Mouse (Mus musculus) lung, postnatal 0 days (tissue): Measurements from ENCODE around the gene Slain2. TPM values are rescaled to one million over a fixed set of nuclear protein-coding genes. Genes with fewer than 3 reads are reported as not detected.

ENCODE experiments used
- ATAC-seq: fragments of 200-750 bp; cut with Nextera tagmentation; 2 replicates; pipeline ENCODE4 v1.8.0; 2017; ENCODE audit warnings: moderate library complexity
- DNase-seq: peaks from one replicate; pipeline ENCODE4 v3.0.0-alpha.2; 2016; ENCODE audit warnings: low spot score
- H3K27ac ChIP-seq: fragments of 300-500 bp; sonication (generic); 2 replicates; pipeline ENCODE4 v1.5.1; 2014; ENCODE audit warnings: antibody characterized with exemption, mild to moderate bottlenecking, low read length, mixed read lengths
- H3K27me3 ChIP-seq: fragments of 300-500 bp; sonication (generic); replicated peaks from 2 replicates; pipeline ENCODE4 v1.6.1; 2014; ENCODE audit warnings: low read length, mixed read lengths; ENCODE audit not compliant: insufficient read depth
- H3K36me3 ChIP-seq: fragments of 300-500 bp; sonication (generic); 2 replicates; pipeline ENCODE4 v1.6.1; 2014; ENCODE audit warnings: low read length, mixed read lengths; ENCODE audit not compliant: insufficient read depth
- H3K4me1 ChIP-seq: fragments of 300-500 bp; sonication (generic); 2 replicates; pipeline ENCODE4 v1.6.1; 2014; ENCODE audit warnings: antibody characterized with exemption, low read depth, low read length, mixed read lengths; ENCODE audit not compliant: insufficient read depth
- H3K4me2 ChIP-seq: fragments of 300-500 bp; sonication (generic); replicated peaks from 2 replicates; pipeline ENCODE4 v1.6.1; 2014; ENCODE audit warnings: low read depth, mild to moderate bottlenecking, low read length, moderate library complexity, mixed read lengths
- H3K4me3 ChIP-seq: fragments of 300-500 bp; sonication (generic); 2 replicates; pipeline ENCODE4 v1.5.1; 2014; ENCODE audit warnings: low read depth, low read length
- H3K9ac ChIP-seq: fragments of 300-500 bp; sonication (generic); replicated peaks from 2 replicates; pipeline ENCODE4 v1.6.1; 2014; ENCODE audit warnings: low read depth, mild to moderate bottlenecking
- H3K9me3 ChIP-seq: fragments of 300-500 bp; sonication (generic); 2 replicates; pipeline ENCODE4 v1.6.1; 2016; ENCODE audit warnings: low read length, mixed read lengths
- CTCF ChIP-seq: IDR thresholded peaks from 2 replicates; pipeline ENCODE4 v1.5.1; 2016; ENCODE audit warnings: antibody characterized with exemption, mild to moderate bottlenecking
- EP300 ChIP-seq: IDR thresholded peaks from 2 replicates; pipeline ENCODE4 v1.6.1; 2016; ENCODE audit warnings: antibody characterized with exemption, mild to moderate bottlenecking, control low read depth
- WGBS: fragments of 180-500 bp; shearing (Covaris S2); extraction: QIAGEN DNeasy Blood & Tissue Kit; methylation state at CpG from one replicate; pipeline ENCODE4 v1.1.7; 2014; 5-methylcytosine and 5-hydroxymethylcytosine counted together
- polyA plus RNA-seq: library from polyadenylated mRNA; unstranded; fragments of >200 nt; fragmentation: Nextera tagmentation; extraction: Ambion mirVana; gene quantifications from 2 replicates; pipeline ENCODE4 v1.2.1, GENCODE M21; 2015

The Slain2 gene
- polyA plus RNA-seq, 1 experiment from 2014 or later = 13.4 TPM

DNA sequence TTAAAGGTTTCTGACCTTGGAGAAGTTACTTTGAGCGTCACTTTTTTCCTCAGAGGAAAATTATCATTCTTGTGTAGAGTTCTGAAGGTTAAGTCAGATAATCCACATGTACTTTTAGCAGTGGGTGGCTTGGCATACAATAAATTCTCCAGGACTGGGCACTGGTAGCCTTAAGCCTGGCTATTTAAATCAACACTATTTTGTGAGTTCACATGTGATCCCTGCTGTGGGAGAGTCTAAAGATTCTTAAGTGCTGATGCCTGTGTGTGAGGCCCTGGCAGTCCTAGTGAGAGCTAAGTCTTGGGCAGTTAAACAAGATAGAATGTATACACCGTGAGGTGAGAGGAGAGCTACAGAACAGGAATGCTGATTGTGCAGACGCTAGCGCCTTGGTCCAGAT is 1.9 kb downstream of the Slain2 start:
- WGBS = 28% methylated on average over 4 of the region's 4 CpGs
- H3K27me3 ChIP-seq = no peaks in the 10 kb centered on the region
- no peak for ATAC-seq
- peak overlapping the region; percentile 89 for H3K4me2 ChIP-seq
- peak overlapping the region; percentile 97 for H3K9ac ChIP-seq
- H3K27ac ChIP-seq = peak overlapping the region; percentile 33; the same call in 1 of the 2 replicates
- TF ChIP-seq EP300 = no peak
- TF ChIP-seq CTCF = no peak
- peak overlapping the region; percentile 99 for H3K4me3 ChIP-seq
- peaks cover 17% of the 10 kb centered on the region; the same call in 1 of the 2 replicates for H3K4me1 ChIP-seq
- no peaks in the 10 kb centered on the region for H3K9me3 ChIP-seq
- no peak for DNase-seq
- no peaks in the 10 kb centered on the region for H3K36me3 ChIP-seq

DNA sequence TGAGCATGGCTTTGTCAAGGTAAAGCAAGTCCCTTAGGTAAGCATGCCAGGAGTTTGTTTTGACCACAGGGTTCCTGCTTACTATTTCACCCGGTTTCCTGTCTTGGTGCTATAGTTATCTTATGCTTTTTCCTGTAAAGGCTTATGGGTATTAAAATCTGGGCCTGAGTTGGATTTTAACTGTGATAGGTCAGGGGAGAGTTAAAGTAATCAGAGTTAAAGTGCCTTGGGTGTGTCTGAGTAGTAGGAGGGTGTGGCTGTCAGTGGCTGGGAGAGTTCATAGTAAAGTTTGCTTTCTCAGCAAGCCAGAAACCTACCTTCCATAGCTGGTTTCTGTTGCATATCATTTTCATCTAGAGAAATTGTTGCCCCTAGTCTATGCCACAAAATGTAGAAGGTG is 2.7 kb downstream of the Slain2 start:
- ATAC-seq (no peak), DNase-seq (peak; percentile 72)
- Histone ChIP-seq H3K9ac (0 out of 2 replicates have a peak overlapping the region, but pooled peaks have one; percentile 97), H3K27ac (no peak overlapping the region), H3K9me3 (no peaks in the 10 kb centered on the region), H3K36me3 (no peaks in the 10 kb centered on the region), H3K4me2 (peak overlapping the region; percentile 89), H3K27me3 (no peaks in the 10 kb centered on the region), H3K4me3 (no peak overlapping the region), H3K4me1 (peaks cover 17% of the 10 kb centered on the region; the same call in 1 of the 2 replicates)
- WGBS = 13% methylated on average over 1 of the region's 1 CpGs
- TF ChIP-seq EP300 (no peak), CTCF (no peak)

DNA sequence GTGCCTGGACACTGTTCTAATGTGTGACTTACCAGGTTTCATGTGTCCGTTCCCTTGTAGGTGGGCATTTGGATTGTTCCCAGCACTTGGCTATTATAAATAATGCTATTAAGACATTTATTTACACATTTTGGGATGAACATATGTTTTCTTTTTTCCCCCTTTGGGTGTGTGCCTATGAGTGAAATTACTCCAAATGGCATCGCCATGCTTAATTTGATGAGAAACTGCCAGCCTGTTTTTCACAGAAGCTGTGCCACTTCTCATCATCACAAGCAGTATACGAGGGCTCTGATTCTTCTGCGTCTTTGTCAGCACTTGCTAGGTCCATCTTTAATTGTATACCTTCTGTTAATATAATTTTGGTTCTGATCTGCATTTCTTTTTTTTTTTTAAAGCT is 6.3 kb downstream of the Slain2 start:
- TF ChIP-seq EP300 (no peak), CTCF (no peak)
- H3K9ac ChIP-seq = no peak overlapping the region
- H3K27ac ChIP-seq = no peak overlapping the region
- H3K4me3 ChIP-seq = no peak overlapping the region
- H3K9me3 ChIP-seq = no peaks in the 10 kb centered on the region
- DNase-seq = no peak
- no peaks in the 10 kb centered on the region for H3K27me3 ChIP-seq
- no peaks in the 10 kb centered on the region for H3K36me3 ChIP-seq
- WGBS = 89% methylated on average over 4 of the region's 4 CpGs
- ATAC-seq = no peak
- peaks cover 17% of the 10 kb centered on the region; the same call in 1 of the 2 replicates for H3K4me1 ChIP-seq
- no peak overlapping the region for H3K4me2 ChIP-seq

DNA sequence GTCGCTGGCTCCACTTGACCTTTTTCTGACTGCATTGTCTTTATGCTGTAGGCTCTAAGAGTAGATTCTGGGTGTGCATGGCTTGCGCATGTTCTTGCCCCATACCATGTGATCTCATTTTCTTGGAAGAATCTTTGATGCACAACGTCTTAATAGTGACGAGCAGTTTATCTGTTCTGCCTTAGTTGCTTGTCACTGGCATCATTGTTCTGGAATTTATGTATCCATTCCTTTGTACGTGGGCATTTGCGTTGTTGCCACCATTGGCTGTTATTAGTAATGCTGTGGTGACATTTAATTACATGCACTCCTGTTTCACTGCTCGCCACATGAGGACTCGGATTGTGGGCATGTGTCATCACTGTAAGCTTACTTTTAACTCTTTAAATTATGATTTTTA is 7.1 kb downstream of the Slain2 start:
- Histone ChIP-seq H3K4me3 (no peak overlapping the region), H3K36me3 (no peaks in the 10 kb centered on the region), H3K4me2 (no peak overlapping the region), H3K27me3 (no peaks in the 10 kb centered on the region), H3K4me1 (peaks cover 14% of the 10 kb centered on the region; the same call in 1 of the 2 replicates), H3K9me3 (no peaks in the 10 kb centered on the region), H3K27ac (no peak overlapping the region), H3K9ac (no peak overlapping the region)
- no peak for TF ChIP-seq EP300
- no peak for TF ChIP-seq CTCF
- 83% methylated on average over 8 of the region's 8 CpGs for WGBS
- no peak for ATAC-seq
- no peak for DNase-seq

DNA sequence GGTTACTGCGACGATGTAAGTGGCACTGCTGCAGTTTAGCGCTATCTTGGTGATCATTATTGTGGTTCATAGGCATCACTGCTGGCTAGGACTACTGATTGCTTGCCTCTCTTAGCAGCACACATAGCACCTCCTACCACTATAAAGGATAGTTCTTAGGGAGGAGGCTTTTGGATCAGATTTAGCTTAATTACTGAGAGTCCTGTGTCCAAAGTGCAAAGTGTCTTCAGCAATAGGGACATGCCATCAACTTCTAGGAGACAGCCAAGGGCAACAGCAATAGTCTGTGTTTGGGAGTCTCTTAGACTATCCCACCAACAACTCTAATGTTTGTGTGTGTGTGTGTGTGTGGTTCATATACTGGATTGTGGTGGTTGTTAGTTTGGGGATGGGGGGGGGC is 8.7 kb downstream of the Slain2 start:
- no peak overlapping the region for H3K27ac ChIP-seq
- H3K4me2 ChIP-seq = no peak overlapping the region
- no peak for ATAC-seq
- TF ChIP-seq EP300 (no peak), CTCF (no peak)
- peaks cover 9% of the 10 kb centered on the region; the same call in 1 of the 2 replicates for H3K4me1 ChIP-seq
- H3K9me3 ChIP-seq = no peaks in the 10 kb centered on the region
- no peaks in the 10 kb centered on the region for H3K27me3 ChIP-seq
- no peak for DNase-seq
- H3K4me3 ChIP-seq = no peak overlapping the region
- no peaks in the 10 kb centered on the region for H3K36me3 ChIP-seq
- H3K9ac ChIP-seq = no peak overlapping the region
- 95% methylated on average over 3 of the region's 3 CpGs for WGBS

DNA sequence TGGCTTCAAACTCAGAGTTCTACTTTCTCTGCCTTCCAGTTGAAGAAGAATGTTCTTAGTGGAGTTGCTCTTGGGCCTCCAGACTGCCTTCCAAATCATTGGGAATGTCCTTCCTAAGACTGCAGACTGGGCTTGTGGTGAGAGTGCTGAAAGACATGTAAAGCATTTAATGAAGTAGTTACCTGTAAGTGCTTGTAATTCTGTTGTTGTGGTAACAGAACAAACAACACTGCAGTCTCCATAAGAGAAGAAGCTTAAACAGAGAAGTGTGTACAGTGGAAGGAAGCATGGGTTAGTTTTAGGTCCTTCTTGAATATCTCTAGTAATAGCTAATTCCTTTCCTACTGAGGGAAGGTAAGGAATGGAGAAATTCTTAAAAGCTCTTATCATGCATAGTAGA is 13.0 kb downstream of the Slain2 start:
- Histone ChIP-seq H3K4me1 (0 out of 2 replicates have a peak, but pooled peaks cover 6% of the 10 kb centered on the region), H3K27me3 (no peaks in the 10 kb centered on the region), H3K36me3 (no peaks in the 10 kb centered on the region), H3K4me2 (no peak overlapping the region), H3K4me3 (no peak overlapping the region), H3K27ac (no peak overlapping the region), H3K9me3 (no peaks in the 10 kb centered on the region), H3K9ac (no peak overlapping the region)
- TF ChIP-seq EP300 = 0 out of 2 replicates have a peak, but pooled peaks have one; percentile 42
- no peak for TF ChIP-seq CTCF
- DNase-seq = peak; percentile 53
- peak; percentile 84 for ATAC-seq
